Mouse (Mus musculus): ENCODE measurements around the gene Cacna1c. TPM values are rescaled to one million over a fixed set of nuclear protein-coding genes. Genes with fewer than 3 reads are reported as not detected.

The Cacna1c gene
- total RNA-seq, 1 experiment from 2014 or later: 0.05 TPM

GRCm38 (mm10) chr6:118884961-118885360, 311.3 kb downstream of the Cacna1c start:
- no peak for ATAC-seq (replicated peaks; ENCODE audit: low read depth, poor library complexity, severe bottlenecking)

- no peak for ATAC-seq (replicated peaks; ENCODE audit: low read depth, poor library complexity, severe bottlenecking)
These were observed 312.1 kb downstream of the Cacna1c start for GRCm38 (mm10) chr6:118884073-118884551.

GRCm38 (mm10) chr6:118876204-118876603, 320.0 kb downstream of the Cacna1c start:
- ATAC-seq (replicated peaks; ENCODE audit: low read depth, poor library complexity, severe bottlenecking): no peak

GRCm38 (mm10) chr6:118870241-118870841, 325.9 kb downstream of the Cacna1c start:
- ATAC-seq (replicated peaks; ENCODE audit: low read depth, poor library complexity, severe bottlenecking): no peak

- ATAC-seq (replicated peaks; ENCODE audit: low read depth, poor library complexity, severe bottlenecking): no peak
These were observed 328.8 kb downstream of the Cacna1c start for GRCm38 (mm10) chr6:118867384-118867783.

GRCm38 (mm10) chr6:118866889-118867288, 329.3 kb downstream of the Cacna1c start:
- ATAC-seq (replicated peaks; ENCODE audit: low read depth, poor library complexity, severe bottlenecking): no peak

- ATAC-seq (replicated peaks; ENCODE audit: low read depth, poor library complexity, severe bottlenecking): no peak
These were observed 330.3 kb downstream of the Cacna1c start for GRCm38 (mm10) chr6:118865777-118866380.

- 0 out of 2 replicates have a peak, but pooled peaks have one; percentile 11 for ATAC-seq (replicated peaks; ENCODE audit: low read depth, poor library complexity, severe bottlenecking)
These were observed 331.3 kb downstream of the Cacna1c start for GRCm38 (mm10) chr6:118864696-118865620.

- ATAC-seq (replicated peaks; ENCODE audit: low read depth, poor library complexity, severe bottlenecking): no peak
These were observed 333.5 kb downstream of the Cacna1c start for GRCm38 (mm10) chr6:118862727-118863126.

- ATAC-seq (replicated peaks; ENCODE audit: low read depth, poor library complexity, severe bottlenecking): no peak
These were observed 334.1 kb downstream of the Cacna1c start for GRCm38 (mm10) chr6:118862091-118862490.

- ATAC-seq (replicated peaks; ENCODE audit: low read depth, poor library complexity, severe bottlenecking): no peak
These were observed 337.8 kb downstream of the Cacna1c start for GRCm38 (mm10) chr6:118858431-118858830.

- no peak for ATAC-seq (replicated peaks; ENCODE audit: low read depth, poor library complexity, severe bottlenecking)
These were observed 344.1 kb downstream of the Cacna1c start for GRCm38 (mm10) chr6:118852131-118852530.

GRCm38 (mm10) chr6:118851086-118851485, 345.1 kb downstream of the Cacna1c start:
- ATAC-seq (replicated peaks; ENCODE audit: low read depth, poor library complexity, severe bottlenecking): no peak

GRCm38 (mm10) chr6:118848640-118849039, 347.6 kb downstream of the Cacna1c start:
- ATAC-seq (replicated peaks; ENCODE audit: low read depth, poor library complexity, severe bottlenecking): no peak

- no peak for ATAC-seq (replicated peaks; ENCODE audit: low read depth, poor library complexity, severe bottlenecking)
These were observed 348.5 kb downstream of the Cacna1c start for GRCm38 (mm10) chr6:118847751-118848150.

GRCm38 (mm10) chr6:118845829-118846228, 350.4 kb downstream of the Cacna1c start:
- ATAC-seq (replicated peaks; ENCODE audit: low read depth, poor library complexity, severe bottlenecking): peak; percentile 75

- no peak for ATAC-seq (replicated peaks; ENCODE audit: low read depth, poor library complexity, severe bottlenecking)
These were observed 351.0 kb downstream of the Cacna1c start for GRCm38 (mm10) chr6:118845180-118845579.

GRCm38 (mm10) chr6:118843566-118843965, 352.7 kb downstream of the Cacna1c start:
- no peak for ATAC-seq (replicated peaks; ENCODE audit: low read depth, poor library complexity, severe bottlenecking)

GRCm38 (mm10) chr6:118841892-118842291, 354.3 kb downstream of the Cacna1c start:
- ATAC-seq (replicated peaks; ENCODE audit: low read depth, poor library complexity, severe bottlenecking): no peak
